Mouse (Mus musculus): ENCODE data around the gene Lifr. TPM values are rescaled to one million over a fixed set of nuclear protein-coding genes. Genes with fewer than 3 reads are reported as not detected.

Gene Lifr
- polyA plus RNA-seq, 1 experiment from 2014 or later, result 35.2 TPM

DNA sequence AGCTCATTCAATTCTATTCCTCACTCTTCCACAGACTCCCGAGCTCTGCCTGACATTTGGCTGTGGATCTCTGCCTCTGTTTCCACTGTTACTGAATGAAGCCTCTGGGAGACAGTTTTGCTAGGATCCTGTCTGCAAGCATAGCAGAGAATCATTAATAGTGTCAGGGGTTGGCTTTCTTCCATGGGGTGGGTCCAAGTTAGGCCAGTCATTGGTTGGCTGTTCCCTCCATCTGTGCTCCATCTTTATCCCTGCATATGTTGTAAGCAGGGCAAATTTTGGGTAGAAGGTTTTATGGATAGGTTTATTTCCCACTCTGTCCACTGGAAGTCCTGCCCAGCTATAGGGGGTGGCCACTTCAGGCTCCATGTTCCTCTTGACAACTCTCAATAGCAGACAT lies 9.0 kb downstream of the Lifr start:
- no peak for DNase-seq (ENCODE audit: low spot score)
- 88% methylated on average over 1 of the region's 1 CpGs for WGBS
- H3K27me3 ChIP-seq (ENCODE audit: control insufficient read depth, insufficient read depth, low read length), result no peaks in the 10 kb centered on the region
- no peak overlapping the region for H3K4me3 ChIP-seq (replicated peaks; ENCODE audit: low read length)
- H3K36me3 ChIP-seq (replicated peaks; ENCODE audit: control insufficient read depth, insufficient read depth), result no peaks in the 10 kb centered on the region
- H3K9ac ChIP-seq, result no peak overlapping the region
- H3K4me1 ChIP-seq (replicated peaks; ENCODE audit: control insufficient read depth, insufficient read depth, low read length), result no peaks in the 10 kb centered on the region
- H3K9me3 ChIP-seq (ENCODE audit: control insufficient read depth, low read length), result no peaks in the 10 kb centered on the region
- no peak overlapping the region for H3K27ac ChIP-seq
- no peak overlapping the region for H3K4me2 ChIP-seq (replicated peaks)
- ATAC-seq (ENCODE audit: low FRiP score), result no peak

DNA sequence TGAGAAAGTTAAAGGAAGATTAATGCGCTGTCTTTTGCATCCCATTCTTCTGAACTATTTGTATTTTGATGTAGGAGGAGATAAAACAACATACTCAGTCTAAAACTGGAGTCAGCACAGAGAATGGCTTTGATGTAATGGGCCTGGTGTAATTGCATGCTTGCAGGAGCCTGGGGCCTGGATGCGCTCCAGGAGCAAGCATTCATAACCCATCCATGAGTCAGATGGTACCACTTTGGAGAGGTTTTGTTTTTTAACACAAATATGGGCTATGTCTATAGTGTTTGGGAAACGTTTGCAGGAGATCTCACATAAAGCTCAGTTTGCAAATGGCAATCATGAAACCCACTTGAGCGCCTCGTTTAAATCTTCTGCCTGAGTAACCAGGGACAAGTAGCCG lies 9.8 kb downstream of the Lifr start:
- Histone ChIP-seq H3K4me3 (replicated peaks; ENCODE audit: low read length) (no peak overlapping the region), H3K4me1 (replicated peaks; ENCODE audit: control insufficient read depth, insufficient read depth, low read length) (no peaks in the 10 kb centered on the region), H3K9ac (no peak overlapping the region), H3K4me2 (replicated peaks) (no peak overlapping the region), H3K27ac (no peak overlapping the region), H3K27me3 (ENCODE audit: control insufficient read depth, insufficient read depth, low read length) (no peaks in the 10 kb centered on the region), H3K36me3 (replicated peaks; ENCODE audit: control insufficient read depth, insufficient read depth) (no peaks in the 10 kb centered on the region), H3K9me3 (ENCODE audit: control insufficient read depth, low read length) (no peaks in the 10 kb centered on the region)
- DNase-seq (ENCODE audit: low spot score), result no peak
- ATAC-seq (ENCODE audit: low FRiP score), result no peak
- WGBS, result 87% methylated on average over 6 of the region's 6 CpGs

DNA sequence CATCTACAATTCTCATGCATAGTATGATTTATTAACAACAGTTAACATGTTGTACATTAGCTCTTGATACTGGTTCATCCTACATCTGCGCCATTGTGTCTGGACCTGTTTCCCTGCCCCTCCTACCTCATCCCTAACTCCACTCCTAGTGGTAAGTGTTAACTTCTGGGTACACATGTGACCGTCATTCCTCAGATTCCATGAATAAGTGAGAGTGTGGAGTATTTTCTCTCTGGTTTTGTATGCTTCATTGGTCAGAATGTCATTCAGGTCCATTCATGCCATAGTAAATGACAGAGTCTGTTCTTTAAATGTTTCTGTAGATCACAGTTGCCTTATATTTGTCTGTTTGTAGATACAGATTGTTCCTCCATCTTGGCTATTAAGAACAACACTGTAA lies 12.6 kb downstream of the Lifr start:
- no peak overlapping the region for H3K4me2 ChIP-seq (replicated peaks)
- no peaks in the 10 kb centered on the region for H3K4me1 ChIP-seq (replicated peaks; ENCODE audit: control insufficient read depth, insufficient read depth, low read length)
- WGBS, result 82% methylated on average over 2 of the region's 2 CpGs
- H3K4me3 ChIP-seq (replicated peaks; ENCODE audit: low read length), result no peak overlapping the region
- DNase-seq (ENCODE audit: low spot score) (no peak), ATAC-seq (ENCODE audit: low FRiP score) (no peak)
- H3K36me3 ChIP-seq (replicated peaks; ENCODE audit: control insufficient read depth, insufficient read depth), result no peaks in the 10 kb centered on the region
- H3K9ac ChIP-seq, result no peak overlapping the region
- H3K9me3 ChIP-seq (ENCODE audit: control insufficient read depth, low read length), result no peaks in the 10 kb centered on the region
- H3K27ac ChIP-seq, result no peak overlapping the region
- no peaks in the 10 kb centered on the region for H3K27me3 ChIP-seq (ENCODE audit: control insufficient read depth, insufficient read depth, low read length)

DNA sequence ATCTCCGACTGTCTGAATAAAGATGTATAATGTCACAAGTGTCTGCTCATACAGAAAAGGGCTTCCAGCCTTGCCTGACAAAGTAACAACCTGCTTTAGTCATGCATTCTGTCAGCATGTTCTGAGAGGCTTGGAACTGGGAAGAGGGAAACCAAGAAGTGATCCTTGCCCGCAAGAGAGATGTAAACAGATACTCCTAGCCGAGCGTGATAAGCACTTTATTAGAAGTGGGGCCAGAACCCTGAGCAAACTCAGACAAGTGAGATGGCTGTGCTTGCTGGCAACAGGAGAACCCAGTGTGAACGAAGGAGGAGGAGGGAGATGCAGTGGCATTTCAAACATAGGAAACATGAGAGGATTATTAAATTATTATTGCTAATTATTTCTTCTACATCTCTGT lies 14.8 kb downstream of the Lifr start:
- H3K9ac ChIP-seq, result no peak overlapping the region
- no peak overlapping the region for H3K4me3 ChIP-seq (replicated peaks; ENCODE audit: low read length)
- no peaks in the 10 kb centered on the region for H3K9me3 ChIP-seq (ENCODE audit: control insufficient read depth, low read length)
- no peak overlapping the region for H3K4me2 ChIP-seq (replicated peaks)
- WGBS, result 85% methylated on average over 5 of the region's 5 CpGs
- no peaks in the 10 kb centered on the region for H3K36me3 ChIP-seq (replicated peaks; ENCODE audit: control insufficient read depth, insufficient read depth)
- no peaks in the 10 kb centered on the region for H3K27me3 ChIP-seq (ENCODE audit: control insufficient read depth, insufficient read depth, low read length)
- no peak overlapping the region for H3K27ac ChIP-seq
- ATAC-seq (ENCODE audit: low FRiP score), result no peak
- no peaks in the 10 kb centered on the region for H3K4me1 ChIP-seq (replicated peaks; ENCODE audit: control insufficient read depth, insufficient read depth, low read length)
- no peak for DNase-seq (ENCODE audit: low spot score)

DNA sequence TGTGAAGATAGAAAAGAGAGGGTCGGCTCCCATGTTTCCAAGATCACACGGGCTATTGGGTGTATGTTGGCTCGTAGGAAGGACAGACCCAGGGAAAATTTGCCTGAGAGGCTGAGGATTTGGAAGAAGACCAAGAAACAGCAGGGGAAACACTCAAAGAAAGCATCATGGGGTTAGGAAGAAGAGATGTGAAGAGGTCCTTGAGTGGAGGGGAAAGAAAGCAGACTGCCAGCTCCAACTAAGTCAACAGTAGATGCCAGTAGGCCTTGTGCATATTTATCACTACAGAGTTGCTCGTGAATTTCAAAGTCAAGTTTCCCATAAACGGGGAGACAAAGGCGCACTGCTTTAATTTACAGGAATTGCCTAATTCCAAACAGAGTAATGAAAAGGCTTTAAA lies 17.7 kb downstream of the Lifr start:
- Histone ChIP-seq H3K27ac (no peak overlapping the region), H3K36me3 (replicated peaks; ENCODE audit: control insufficient read depth, insufficient read depth) (no peaks in the 10 kb centered on the region), H3K4me3 (replicated peaks; ENCODE audit: low read length) (no peak overlapping the region), H3K9ac (no peak overlapping the region), H3K27me3 (ENCODE audit: control insufficient read depth, insufficient read depth, low read length) (no peaks in the 10 kb centered on the region), H3K4me2 (replicated peaks) (no peak overlapping the region), H3K4me1 (replicated peaks; ENCODE audit: control insufficient read depth, insufficient read depth, low read length) (no peaks in the 10 kb centered on the region), H3K9me3 (ENCODE audit: control insufficient read depth, low read length) (no peaks in the 10 kb centered on the region)
- ATAC-seq (ENCODE audit: low FRiP score), result no peak
- DNase-seq (ENCODE audit: low spot score), result no peak
- WGBS, result 78% methylated on average over 6 of the region's 6 CpGs

DNA sequence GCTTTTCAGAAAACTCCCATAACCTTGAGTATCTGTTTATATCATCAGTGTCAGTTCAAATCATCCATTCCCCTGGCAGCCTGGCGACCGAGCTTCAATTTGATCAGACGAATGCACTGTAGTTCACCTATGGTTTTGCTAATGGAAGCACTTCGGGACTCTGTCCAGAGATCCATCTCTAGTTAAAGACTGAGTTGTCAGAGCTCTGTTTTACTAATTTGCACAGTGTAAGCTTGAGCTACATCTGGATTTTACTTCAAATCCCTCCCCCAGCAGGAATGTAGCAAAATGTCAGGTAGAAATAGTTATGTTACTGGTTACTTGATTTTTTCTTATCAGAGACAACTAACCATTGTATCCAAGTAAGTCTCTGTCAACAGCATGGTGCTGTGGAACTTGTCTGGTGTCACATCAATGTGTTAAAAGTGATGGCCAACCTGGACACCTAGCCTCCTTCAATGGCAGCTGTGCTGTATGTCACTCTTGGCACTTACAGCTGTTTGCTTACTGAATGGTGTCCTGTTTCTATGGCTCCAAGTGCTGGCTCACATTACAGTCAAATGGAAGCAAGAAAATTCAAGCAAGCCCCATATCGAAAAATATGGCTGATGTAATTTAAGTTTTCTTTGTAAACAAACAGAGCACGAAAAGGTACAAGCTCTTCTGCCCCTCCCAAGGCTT lies 22.0 kb downstream of the Lifr start:
- Histone ChIP-seq H3K4me1 (replicated peaks; ENCODE audit: control insufficient read depth, insufficient read depth, low read length) (no peaks in the 10 kb centered on the region), H3K27ac (no peak overlapping the region), H3K36me3 (replicated peaks; ENCODE audit: control insufficient read depth, insufficient read depth) (no peaks in the 10 kb centered on the region), H3K27me3 (ENCODE audit: control insufficient read depth, insufficient read depth, low read length) (no peaks in the 10 kb centered on the region), H3K9me3 (ENCODE audit: control insufficient read depth, low read length) (no peaks in the 10 kb centered on the region), H3K4me2 (replicated peaks) (no peak overlapping the region), H3K9ac (no peak overlapping the region), H3K4me3 (replicated peaks; ENCODE audit: low read length) (no peak overlapping the region)
- DNase-seq (ENCODE audit: low spot score) (no peak), ATAC-seq (ENCODE audit: low FRiP score) (no peak)
- whole genome bisulfite sequencing, result 86% methylated on average over 6 of the region's 6 CpGs

DNA sequence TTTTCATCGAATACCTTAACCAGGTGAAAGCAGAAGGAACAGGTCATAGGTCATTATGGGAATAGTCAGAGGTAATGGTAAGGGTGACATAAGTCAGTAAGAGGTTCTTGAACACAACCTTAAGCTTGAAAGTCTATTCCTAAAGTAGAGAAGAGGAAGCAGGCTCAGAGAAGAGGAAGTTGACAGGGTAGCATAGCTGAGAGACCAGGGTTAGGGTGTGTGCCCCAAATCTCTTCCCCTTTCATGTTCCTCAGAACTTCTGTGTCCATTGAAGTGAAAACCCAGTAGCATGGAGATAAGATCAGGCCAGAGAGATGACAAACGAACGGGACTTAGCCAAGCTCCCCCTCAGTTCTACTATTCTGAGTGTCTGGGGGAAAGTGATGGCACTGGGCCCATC lies 23.5 kb downstream of the Lifr start:
- H3K27ac ChIP-seq, result no peak overlapping the region
- ATAC-seq (ENCODE audit: low FRiP score) (no peak), DNase-seq (ENCODE audit: low spot score) (no peak)
- no peak overlapping the region for H3K4me2 ChIP-seq (replicated peaks)
- no peaks in the 10 kb centered on the region for H3K27me3 ChIP-seq (ENCODE audit: control insufficient read depth, insufficient read depth, low read length)
- H3K36me3 ChIP-seq (replicated peaks; ENCODE audit: control insufficient read depth, insufficient read depth), result no peaks in the 10 kb centered on the region
- H3K9me3 ChIP-seq (ENCODE audit: control insufficient read depth, low read length), result no peaks in the 10 kb centered on the region
- 90% methylated on average over 3 of the region's 3 CpGs for WGBS
- H3K4me1 ChIP-seq (replicated peaks; ENCODE audit: control insufficient read depth, insufficient read depth, low read length), result no peaks in the 10 kb centered on the region
- H3K4me3 ChIP-seq (replicated peaks; ENCODE audit: low read length), result no peak overlapping the region
- no peak overlapping the region for H3K9ac ChIP-seq

DNA sequence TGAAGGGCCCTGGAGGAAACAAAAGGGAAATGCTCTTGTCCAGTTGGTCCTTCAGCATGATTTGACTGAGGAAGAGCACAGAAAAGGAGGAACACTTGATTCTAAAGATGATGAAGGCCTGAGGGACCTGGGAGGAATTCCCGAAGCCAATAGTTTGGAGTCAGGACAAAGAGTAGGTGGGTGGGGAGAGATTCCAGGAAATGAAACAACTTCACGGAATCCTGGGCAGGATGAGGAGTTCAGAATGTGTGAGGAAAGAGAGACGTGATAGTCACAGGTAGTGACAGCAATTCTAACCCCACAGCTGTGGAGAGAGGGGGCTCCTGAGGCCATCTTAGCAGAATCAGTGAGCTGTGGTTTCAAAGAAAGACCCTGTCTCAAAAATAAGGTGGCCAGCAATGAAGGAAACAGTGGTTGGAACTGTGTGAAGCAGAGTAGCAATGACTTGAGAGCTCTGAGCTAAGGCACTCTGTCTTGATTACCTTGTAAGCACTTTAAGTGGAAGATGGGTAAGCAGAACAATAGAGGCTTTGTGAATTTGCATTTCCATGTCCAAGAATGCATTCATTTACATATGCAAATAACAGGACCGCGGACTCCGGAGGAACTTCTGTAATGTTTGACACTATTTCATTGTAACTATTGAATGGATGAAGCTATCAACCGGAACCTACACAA lies 25.1 kb downstream of the Lifr start:
- no peak for ATAC-seq (ENCODE audit: low FRiP score)
- H3K9me3 ChIP-seq (ENCODE audit: control insufficient read depth, low read length), result no peaks in the 10 kb centered on the region

DNA sequence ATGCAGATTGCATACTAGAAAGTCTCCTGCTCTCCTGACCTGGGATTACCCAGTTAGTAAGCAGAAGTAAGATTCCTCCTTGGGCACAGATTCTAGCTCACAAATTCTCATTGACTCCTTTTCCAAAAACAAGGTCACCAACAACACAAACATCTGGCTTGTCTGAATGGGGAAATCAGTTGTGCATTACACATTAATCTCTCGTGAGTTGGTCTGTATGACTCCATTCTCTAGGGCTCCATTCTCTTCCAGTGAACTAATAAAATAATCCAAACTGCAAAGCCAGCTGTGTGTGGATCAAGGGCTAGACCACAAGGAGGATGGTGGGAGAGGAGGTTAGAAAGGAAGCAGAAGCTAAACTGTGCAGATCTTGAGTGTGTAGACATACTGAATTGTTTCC lies 25.8 kb downstream of the Lifr start:
- no peak overlapping the region for H3K27ac ChIP-seq
- 64% methylated on average over 1 of the region's 1 CpGs for WGBS
- no peaks in the 10 kb centered on the region for H3K4me1 ChIP-seq (replicated peaks; ENCODE audit: control insufficient read depth, insufficient read depth, low read length)
- no peaks in the 10 kb centered on the region for H3K36me3 ChIP-seq (replicated peaks; ENCODE audit: control insufficient read depth, insufficient read depth)
- H3K9ac ChIP-seq, result no peak overlapping the region
- H3K4me2 ChIP-seq (replicated peaks), result no peak overlapping the region
- ATAC-seq (ENCODE audit: low FRiP score), result no peak
- H3K4me3 ChIP-seq (replicated peaks; ENCODE audit: low read length), result no peak overlapping the region
- no peak for DNase-seq (ENCODE audit: low spot score)
- H3K9me3 ChIP-seq (ENCODE audit: control insufficient read depth, low read length), result no peaks in the 10 kb centered on the region
- no peaks in the 10 kb centered on the region for H3K27me3 ChIP-seq (ENCODE audit: control insufficient read depth, insufficient read depth, low read length)

More for the DNA sequence above, 25.1 kb downstream of the Lifr start:
- DNase-seq (ENCODE audit: low spot score), result no peak
- Histone ChIP-seq H3K36me3 (replicated peaks; ENCODE audit: control insufficient read depth, insufficient read depth) (no peaks in the 10 kb centered on the region), H3K4me1 (replicated peaks; ENCODE audit: control insufficient read depth, insufficient read depth, low read length) (no peaks in the 10 kb centered on the region), H3K27ac (no peak overlapping the region), H3K4me3 (replicated peaks; ENCODE audit: low read length) (no peak overlapping the region), H3K27me3 (ENCODE audit: control insufficient read depth, insufficient read depth, low read length) (no peaks in the 10 kb centered on the region), H3K9ac (no peak overlapping the region), H3K4me2 (replicated peaks) (no peak overlapping the region)
- WGBS, result 40% methylated on average over 7 of the region's 7 CpGs
